Mouse (Mus musculus) NIH3T3 (cell line): ENCODE results near the gene Pus10.
"Not testable (repeated sequence)": the region's sequence is repeated elsewhere in the genome, so short reads cannot be mapped to it uniquely, and the experiment has no call there.

Experiments used
- DNase-seq: peaks from one replicate; pipeline ENCODE4 v3.0.0-alpha.2; 2012; ENCODE audit warnings: low read depth

Pus10 gene

GRCm38 (mm10) chr11:23758218-23758617 is 92.7 kb downstream of the Pus10 start:
- no peak for DNase-seq

GRCm38 (mm10) chr11:23762635-23763034 is 97.2 kb downstream of the Pus10 start:
- no peak for DNase-seq

GRCm38 (mm10) chr11:23767369-23767768 is 101.9 kb downstream of the Pus10 start:
- not testable (repeated sequence) for DNase-seq

- DNase-seq = no peak
Observed at GRCm38 (mm10) chr11:23767928-23768327, 102.5 kb downstream of the Pus10 start.

- no peak for DNase-seq
Observed at GRCm38 (mm10) chr11:23769033-23769432, 103.6 kb downstream of the Pus10 start.

GRCm38 (mm10) chr11:23769686-23770509 is 104.4 kb downstream of the Pus10 start:
- no peak for DNase-seq

GRCm38 (mm10) chr11:23770510-23770759 is 105.0 kb downstream of the Pus10 start:
- DNase-seq = no peak

- peak; percentile 97 for DNase-seq
Observed at GRCm38 (mm10) chr11:23770760-23771506, 105.5 kb downstream of the Pus10 start, which contains the start of gene Rel. Gene Rel, minus strand, starts transcription at chr11:23770970.

GRCm38 (mm10) chr11:23771507-23772097 is 106.1 kb downstream of the Pus10 start:
- peak; percentile 24 for DNase-seq

- DNase-seq = no peak
Observed at GRCm38 (mm10) chr11:23772471-23772870, 107.0 kb downstream of the Pus10 start.

- DNase-seq = no peak
Observed at GRCm38 (mm10) chr11:23778787-23779201, 113.3 kb downstream of the Pus10 start.

- DNase-seq = no peak
Observed at GRCm38 (mm10) chr11:23782038-23782437, 116.6 kb downstream of the Pus10 start.
